Mouse (Mus musculus) embryonic fibroblast, embryonic 13.5 days (primary cell): Measurements from ENCODE around the gene P2ry12.

Experiments used
- CTCF ChIP-seq: IDR thresholded peaks from 2 replicates; pipeline ENCODE4 v1.5.1; 2011; ENCODE audit warnings: mild to moderate bottlenecking, control low read depth, low read length, moderate library complexity, borderline replicate concordance; ENCODE audit not compliant: insufficient read depth
- POLR2A ChIP-seq: IDR thresholded peaks from 2 replicates; pipeline ENCODE4 v1.6.1; 2011; ENCODE audit warnings: low read depth, mild to moderate bottlenecking, control low read depth, low read length, moderate library complexity

GRCm38 (mm10) chr3:59234878-59235277, 27.8 kb downstream of the P2ry12 start:
- TF ChIP-seq POLR2A (no peak), CTCF (no peak)
